Mouse (Mus musculus) liver, adult 2 months (tissue): ENCODE data around the gene Chn2. TPM values are rescaled to one million over a fixed set of nuclear protein-coding genes. Genes with fewer than 3 reads are reported as not detected.

ENCODE experiments used
- DNase-seq: peaks from one replicate; pipeline ENCODE4 v3.0.0-alpha.2; 2011; ENCODE audit warnings: low read depth, low spot score; ENCODE audit errors: extremely low read depth
- H3K27ac ChIP-seq: fragments of 200-500 bp; replicated peaks from 2 replicates; pipeline ENCODE4 v1.5.1; 2012; ENCODE audit warnings: low read depth, mild to moderate bottlenecking, control low read depth, inconsistent platforms, low read length; ENCODE audit not compliant: insufficient read depth
- H3K27me3 ChIP-seq: fragments of 200-500 bp; 2 replicates; pipeline ENCODE4 v1.6.1; 2012; ENCODE audit warnings: mild to moderate bottlenecking, moderate library complexity, low read length, inconsistent platforms; ENCODE audit not compliant: control insufficient read depth, insufficient read depth
- H3K36me3 ChIP-seq: fragments of 200-500 bp; 2 replicates; pipeline ENCODE4 v1.6.1; 2012; ENCODE audit warnings: low read length, inconsistent platforms; ENCODE audit not compliant: control insufficient read depth, insufficient read depth
- H3K4me1 ChIP-seq: fragments of 200-500 bp; 2 replicates; pipeline ENCODE4 v1.6.1; 2011; ENCODE audit warnings: low read length; ENCODE audit not compliant: control insufficient read depth, insufficient read depth
- H3K4me3 ChIP-seq: fragments of 200-500 bp; 2 replicates; pipeline ENCODE4 v1.5.1; 2011; ENCODE audit warnings: low read depth, mild to moderate bottlenecking, control low read depth, low read length, moderate library complexity; ENCODE audit not compliant: insufficient read depth
- H3K79me2 ChIP-seq: fragments of 200-500 bp; 2 replicates; pipeline ENCODE4 v1.6.1; 2012; ENCODE audit warnings: inconsistent platforms, mild to moderate bottlenecking, low read length, moderate library complexity; ENCODE audit not compliant: control insufficient read depth, insufficient read depth
- H3K9ac ChIP-seq: fragments of 200-500 bp; 2 replicates; pipeline ENCODE4 v1.6.1; 2012; ENCODE audit warnings: low read depth, mild to moderate bottlenecking, control low read depth, inconsistent platforms, low read length
- CTCF ChIP-seq: fragments of 200-500 bp; IDR thresholded peaks from 2 replicates; pipeline ENCODE4 v1.5.1; 2011; ENCODE audit warnings: low read depth, low read length, control low read depth
- POLR2A ChIP-seq: fragments of 200-500 bp; IDR thresholded peaks from 2 replicates; pipeline ENCODE4 v1.6.1; 2011; ENCODE audit warnings: low read length, control low read depth; ENCODE audit not compliant: insufficient read depth; ENCODE audit errors: extremely low read depth
- WGBS: fragments of 180-500 bp; shearing (Covaris S2); methylation state at CpG from one replicate; pipeline ENCODE4 v1.1.7; 2018; 5-methylcytosine and 5-hydroxymethylcytosine counted together
- polyA plus RNA-seq: library from polyadenylated mRNA; depleted of rRNA; stranded (reverse); fragments of >200 nt; gene quantifications from 2 replicates; pipeline ENCODE4 v1.2.3, GENCODE M21; 2012
- total RNA-seq: library from RNA; depleted of rRNA; stranded (reverse); fragments of >200 nt; gene quantifications from 2 replicates; pipeline ENCODE4 v1.2.3, GENCODE M21; 2014

The Chn2 gene
- total and polyA plus RNA-seq, 2 experiments = 37.3 to 46.2 TPM

DNA sequence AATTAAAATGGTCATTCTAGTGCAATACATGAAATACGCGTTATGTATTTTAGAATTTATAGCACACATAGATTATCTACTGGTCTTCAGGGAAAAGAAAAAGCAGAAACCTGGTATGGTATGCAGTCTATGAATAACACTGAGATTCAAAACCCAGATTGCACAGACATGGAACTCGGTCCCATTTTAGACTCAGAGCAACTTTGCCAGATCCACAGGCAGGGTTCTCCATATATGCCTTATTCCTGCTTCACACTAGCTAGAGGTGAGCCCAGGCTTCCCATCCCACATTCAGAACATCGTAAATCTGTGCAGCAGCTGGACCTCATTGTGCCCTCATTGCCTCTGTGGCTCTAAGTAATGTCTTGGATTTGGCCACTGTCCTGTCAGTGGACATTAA, 184.2 kb downstream of the Chn2 start:
- H3K4me1 ChIP-seq = peaks cover 2% of the 10 kb centered on the region
- H3K27me3 ChIP-seq = no peaks in the 10 kb centered on the region
- no peak for DNase-seq
- no peaks in the 10 kb centered on the region for H3K79me2 ChIP-seq
- H3K4me3 ChIP-seq = no peak overlapping the region
- H3K9ac ChIP-seq = no peak overlapping the region
- H3K27ac ChIP-seq = no peak overlapping the region
- no peak for TF ChIP-seq POLR2A
- TF ChIP-seq CTCF = no peak
- peaks cover 8% of the 10 kb centered on the region; the same call in 1 of the 2 replicates for H3K36me3 ChIP-seq
- WGBS = 95% methylated on average over 4 of the region's 4 CpGs

DNA sequence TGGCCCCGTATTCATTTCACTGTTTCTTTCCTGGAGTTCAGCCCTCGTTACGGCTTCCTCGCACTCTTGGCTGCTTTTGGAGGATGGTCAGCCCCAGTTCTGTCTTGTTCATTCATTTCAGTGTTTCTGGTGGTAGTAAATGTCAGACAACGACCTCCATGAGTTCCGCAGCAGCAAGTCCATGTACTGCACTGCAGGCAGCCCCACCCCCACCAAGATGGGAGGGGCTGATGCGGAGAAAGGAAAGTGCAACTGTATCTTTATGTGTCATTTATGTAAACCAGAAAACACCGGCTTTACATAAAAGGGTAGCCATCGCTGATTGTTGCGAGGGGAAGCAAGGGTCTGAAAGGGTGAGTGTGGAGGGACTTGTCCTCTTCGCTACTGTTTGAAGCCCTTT, 185.0 kb downstream of the Chn2 start:
- Histone ChIP-seq H3K36me3 (peaks cover 4% of the 10 kb centered on the region; the same call in 1 of the 2 replicates), H3K79me2 (no peaks in the 10 kb centered on the region), H3K4me3 (no peak overlapping the region), H3K27ac (no peak overlapping the region), H3K27me3 (no peaks in the 10 kb centered on the region), H3K4me1 (peaks cover 2% of the 10 kb centered on the region), H3K9ac (no peak overlapping the region)
- TF ChIP-seq CTCF = no peak
- no peak for TF ChIP-seq POLR2A
- DNase-seq = no peak
- WGBS = 91% methylated on average over 11 of the region's 11 CpGs

DNA sequence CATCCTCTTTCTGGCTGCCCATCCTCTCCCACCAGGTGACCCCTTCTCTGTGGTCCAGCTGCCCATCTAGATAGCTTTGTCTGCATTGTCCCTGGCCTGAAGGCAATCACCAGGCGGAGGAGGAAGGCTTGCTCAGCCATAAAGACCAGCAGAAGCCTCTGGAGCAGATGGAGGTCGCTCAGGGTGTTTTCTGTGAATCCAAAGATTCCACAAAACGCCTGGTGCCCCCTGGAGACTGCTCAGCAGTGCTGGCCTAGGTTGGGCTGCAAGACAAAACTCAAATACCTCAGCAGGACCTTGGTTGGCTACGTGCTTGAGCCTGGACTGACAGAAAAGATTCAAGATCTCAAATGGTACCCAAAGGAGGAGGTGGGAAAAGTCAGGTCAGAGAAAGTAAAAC, 186.0 kb downstream of the Chn2 start:
- TF ChIP-seq POLR2A (no peak), CTCF (no peak)
- Histone ChIP-seq H3K4me1 (peaks cover 2% of the 10 kb centered on the region), H3K27me3 (no peaks in the 10 kb centered on the region), H3K36me3 (no peaks in the 10 kb centered on the region; the same call in 1 of the 2 replicates), H3K9ac (no peak overlapping the region), H3K4me3 (no peak overlapping the region), H3K79me2 (no peaks in the 10 kb centered on the region), H3K27ac (no peak overlapping the region)
- 84% methylated on average over 4 of the region's 4 CpGs for WGBS
- no peak for DNase-seq

DNA sequence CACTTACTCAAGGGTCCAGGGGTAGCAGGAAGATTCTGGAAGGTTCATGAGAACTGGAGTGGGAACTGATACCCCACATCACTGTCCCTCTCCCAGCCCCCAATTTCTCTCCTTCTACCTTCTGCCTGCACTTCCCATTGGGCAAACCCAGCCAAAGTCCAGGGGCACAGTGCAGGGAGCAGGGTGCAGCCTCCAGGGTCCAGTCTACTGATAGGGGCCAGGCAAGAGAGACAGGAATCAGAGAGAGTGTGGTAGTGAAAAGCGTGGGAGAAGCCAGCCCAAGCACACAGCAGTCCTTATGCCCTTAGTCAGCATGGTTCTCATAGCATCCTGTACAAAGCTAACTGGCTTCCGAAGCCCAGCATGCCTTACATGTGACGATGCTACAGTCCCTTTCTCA, 187.7 kb downstream of the Chn2 start:
- Histone ChIP-seq H3K79me2 (no peaks in the 10 kb centered on the region), H3K9ac (no peak overlapping the region), H3K4me3 (no peak overlapping the region), H3K27me3 (no peaks in the 10 kb centered on the region), H3K4me1 (peaks cover 2% of the 10 kb centered on the region), H3K27ac (no peak overlapping the region), H3K36me3 (no peaks in the 10 kb centered on the region)
- DNase-seq = peak; percentile 51
- no peak for TF ChIP-seq POLR2A
- no peak for TF ChIP-seq CTCF
- WGBS = 74% methylated on average over 3 of the region's 3 CpGs

DNA sequence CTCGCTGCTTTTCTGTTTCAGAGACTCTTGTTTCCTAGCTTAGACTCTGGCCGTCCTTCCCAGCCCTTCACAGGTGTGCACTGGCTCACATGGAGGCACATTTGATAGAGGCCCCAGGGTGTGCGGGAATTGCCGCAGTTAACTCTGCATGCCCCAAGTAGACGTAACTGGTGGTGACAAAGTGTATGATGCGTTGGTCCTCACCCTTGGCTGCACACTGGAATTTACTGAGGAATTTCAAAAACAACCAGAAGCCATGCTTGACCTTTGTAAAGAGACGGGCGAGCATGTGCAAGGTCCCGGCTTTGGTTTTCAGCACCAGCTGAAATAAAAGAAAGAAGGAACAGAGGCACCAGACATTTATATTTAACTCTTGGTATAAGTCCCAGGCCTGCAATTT, 189.1 kb downstream of the Chn2 start:
- Histone ChIP-seq H3K4me3 (no peak overlapping the region), H3K79me2 (no peaks in the 10 kb centered on the region), H3K9ac (no peak overlapping the region), H3K27me3 (no peaks in the 10 kb centered on the region), H3K27ac (no peak overlapping the region), H3K4me1 (peaks cover 2% of the 10 kb centered on the region), H3K36me3 (no peaks in the 10 kb centered on the region)
- WGBS = 78% methylated on average over 9 of the region's 9 CpGs
- TF ChIP-seq CTCF (no peak), POLR2A (no peak)
- DNase-seq = no peak

DNA sequence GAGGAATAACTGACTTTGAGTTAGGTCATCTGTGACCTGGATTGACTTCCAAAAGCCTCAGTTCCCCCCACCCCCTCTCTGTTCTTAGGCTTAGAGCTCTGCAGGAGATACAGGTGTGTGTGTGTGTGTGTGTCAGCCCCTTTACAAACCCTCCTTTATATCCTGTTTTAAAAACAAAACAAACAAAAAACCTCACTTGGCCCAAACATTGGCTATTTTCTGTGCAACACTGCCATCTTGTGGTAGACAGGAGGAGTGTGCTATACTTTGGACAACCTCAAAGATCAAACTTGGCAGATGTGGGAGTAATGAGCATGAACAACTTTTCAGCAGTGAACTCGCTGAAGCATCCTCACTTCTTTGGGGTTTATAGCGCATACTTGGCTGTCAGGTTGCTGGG, 189.5 kb downstream of the Chn2 start:
- no peak overlapping the region for H3K4me3 ChIP-seq
- TF ChIP-seq POLR2A (no peak), CTCF (peak; percentile 39)
- peak; percentile 65 for DNase-seq
- H3K27me3 ChIP-seq = no peaks in the 10 kb centered on the region
- peaks cover 2% of the 10 kb centered on the region for H3K4me1 ChIP-seq
- no peaks in the 10 kb centered on the region for H3K36me3 ChIP-seq
- WGBS = 8% methylated on average over 2 of the region's 2 CpGs
- no peak overlapping the region for H3K27ac ChIP-seq
- no peaks in the 10 kb centered on the region for H3K79me2 ChIP-seq
- H3K9ac ChIP-seq = no peak overlapping the region
